Mouse (Mus musculus): ENCODE measurements at regions not wholly inside any gene's neighbourhood (a gene's known extent, or its start where the extent isn't known, plus 50 kb on each side); places are given as distances from the start of the nearest gene placed in this dataset.

DNA sequence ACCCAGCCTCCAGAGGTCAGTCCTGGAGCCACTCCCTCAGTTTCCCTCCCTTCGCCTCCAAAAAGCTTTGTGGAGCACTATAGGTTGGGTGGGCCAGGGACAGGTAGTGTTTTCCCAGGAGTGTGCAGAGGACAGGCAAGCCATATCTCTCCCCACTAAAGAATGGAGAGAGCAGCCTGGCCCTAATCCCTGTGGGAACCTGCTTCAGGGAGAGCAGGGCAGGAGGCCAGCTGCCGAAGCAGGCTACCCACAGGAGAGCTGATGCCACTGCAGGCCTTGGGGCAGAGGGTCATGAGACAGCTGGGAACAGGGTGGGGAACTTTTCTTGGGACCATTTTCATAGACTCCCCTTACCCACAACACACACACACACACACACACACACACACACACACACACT, 69.8 kb upstream of the Trim2 start:
- Histone ChIP-seq H3K4me3 (ENCODE audit: low read depth, low read length) (no peak overlapping the region), H3K9ac (replicated peaks) (no peak overlapping the region), H3K4me2 (ENCODE audit: low read depth, low read length) (no peak overlapping the region), H3K27me3 (ENCODE audit: insufficient read depth, low read length) (no peaks in the 10 kb centered on the region), H3K9me3 (ENCODE audit: low read length) (no peaks in the 10 kb centered on the region), H3K4me1 (ENCODE audit: insufficient read depth) (peaks cover 7% of the 10 kb centered on the region), H3K27ac (ENCODE audit: low read depth) (no peak overlapping the region), H3K36me3 (replicated peaks; ENCODE audit: insufficient read depth, low read length) (no peaks in the 10 kb centered on the region)
- WGBS (ENCODE audit: insufficient replicate concordance) = 83% methylated on average over 2 of the region's 2 CpGs
- no peak for TF ChIP-seq EP300 (IDR thresholded peaks at IDR 0.05; ENCODE audit: low read depth)
- no peak for TF ChIP-seq CTCF (IDR thresholded peaks at IDR 0.05; ENCODE audit: low read depth)
- no peak for DNase-seq
- no peak for ATAC-seq

DNA sequence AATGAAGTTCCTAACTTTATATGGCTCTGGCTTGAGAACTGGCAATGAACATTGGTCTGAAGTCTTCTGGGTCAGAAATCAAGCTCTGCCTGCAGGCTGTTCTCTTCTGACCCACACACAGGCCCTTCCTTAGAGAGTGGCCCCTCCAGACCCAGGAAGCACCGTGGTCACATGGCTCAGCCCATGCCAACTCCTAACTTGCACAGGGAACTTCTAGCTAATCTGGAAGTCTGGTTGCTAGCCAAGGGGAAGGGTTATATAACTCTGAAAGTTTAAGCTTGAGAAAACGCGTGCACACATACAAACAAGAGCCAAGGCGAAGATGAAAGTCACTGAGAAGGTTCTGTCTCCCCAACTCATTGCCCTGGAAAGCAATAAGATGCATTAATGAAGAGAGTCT, 69.2 kb upstream of the Trim2 start:
- no peak overlapping the region for H3K27ac ChIP-seq (ENCODE audit: low read depth)
- no peak overlapping the region for H3K9ac ChIP-seq (replicated peaks)
- peaks cover 7% of the 10 kb centered on the region for H3K4me1 ChIP-seq (ENCODE audit: insufficient read depth)
- no peaks in the 10 kb centered on the region for H3K27me3 ChIP-seq (ENCODE audit: insufficient read depth, low read length)
- no peak overlapping the region for H3K4me2 ChIP-seq (ENCODE audit: low read depth, low read length)
- TF ChIP-seq CTCF (IDR thresholded peaks at IDR 0.05; ENCODE audit: low read depth) (no peak), EP300 (IDR thresholded peaks at IDR 0.05; ENCODE audit: low read depth) (no peak)
- ATAC-seq (no peak), DNase-seq (no peak)
- no peaks in the 10 kb centered on the region for H3K9me3 ChIP-seq (ENCODE audit: low read length)
- WGBS (ENCODE audit: insufficient replicate concordance) = 59% methylated on average over 4 of the region's 4 CpGs
- no peak overlapping the region for H3K4me3 ChIP-seq (ENCODE audit: low read depth, low read length)
- no peaks in the 10 kb centered on the region for H3K36me3 ChIP-seq (replicated peaks; ENCODE audit: insufficient read depth, low read length)

DNA sequence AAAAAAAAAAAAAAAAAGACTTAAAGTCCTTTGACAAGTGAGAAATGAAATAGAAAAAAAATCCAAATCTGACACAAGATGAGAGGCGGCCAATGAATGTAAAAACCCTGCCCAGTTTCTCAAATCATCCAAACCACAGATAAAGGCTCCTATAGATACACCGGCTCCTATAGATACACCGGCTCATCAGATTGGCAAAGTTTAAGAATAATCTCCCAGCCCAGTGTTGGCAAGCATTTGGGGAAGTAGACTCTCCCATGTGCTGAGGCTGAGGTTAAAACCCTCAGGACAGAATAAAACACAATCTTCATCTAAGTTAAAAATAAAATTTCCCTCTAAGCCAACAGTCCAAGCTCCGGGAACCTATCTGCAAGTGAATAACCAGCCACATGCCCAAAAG, 65.2 kb upstream of the Trim2 start:
- ATAC-seq = no peak
- Histone ChIP-seq H3K4me1 (ENCODE audit: insufficient read depth) (peaks cover 7% of the 10 kb centered on the region), H3K9ac (replicated peaks) (no peak overlapping the region)

DNA sequence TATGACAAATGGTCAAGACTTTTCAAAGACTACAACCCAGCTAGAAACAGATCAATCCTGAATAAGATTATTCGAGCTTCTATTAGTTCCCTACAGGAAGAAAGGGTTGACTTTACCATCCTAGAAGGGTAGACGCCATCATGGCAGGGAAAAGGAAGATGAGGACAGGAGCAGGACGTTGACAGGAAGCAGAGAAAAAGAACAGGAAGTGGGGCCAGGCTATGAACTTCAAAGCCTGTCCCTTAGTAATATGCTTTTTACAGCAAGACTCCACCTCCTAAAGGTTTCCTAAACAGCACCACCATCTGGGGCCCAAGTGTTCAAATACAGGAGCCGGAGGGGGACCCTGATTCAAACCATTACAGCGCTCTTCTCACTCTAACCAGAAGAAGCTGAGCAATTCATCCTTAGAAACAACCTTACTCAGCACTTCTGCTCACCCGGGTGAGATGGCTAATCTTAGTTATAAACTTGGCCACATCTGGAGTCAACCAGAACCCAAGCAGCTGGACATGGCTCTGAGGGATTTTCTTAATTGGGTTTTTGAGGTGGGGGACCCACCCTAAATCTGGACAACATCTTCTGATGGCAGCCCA, 60.6 kb upstream of the Trim2 start:
- Histone ChIP-seq H3K4me1 (ENCODE audit: insufficient read depth) (no peaks in the 10 kb centered on the region), H3K4me3 (ENCODE audit: low read depth, low read length) (no peak overlapping the region), H3K36me3 (replicated peaks; ENCODE audit: insufficient read depth, low read length) (no peaks in the 10 kb centered on the region), H3K9ac (replicated peaks) (no peak overlapping the region), H3K4me2 (ENCODE audit: low read depth, low read length) (no peak overlapping the region), H3K27me3 (ENCODE audit: insufficient read depth, low read length) (no peaks in the 10 kb centered on the region), H3K27ac (ENCODE audit: low read depth) (no peak overlapping the region), H3K9me3 (ENCODE audit: low read length) (no peaks in the 10 kb centered on the region)
- DNase-seq = no peak
- ATAC-seq = no peak
- WGBS (ENCODE audit: insufficient replicate concordance) = 63% methylated on average over 6 of the region's 6 CpGs
- TF ChIP-seq CTCF (IDR thresholded peaks at IDR 0.05; ENCODE audit: low read depth) (no peak), EP300 (IDR thresholded peaks at IDR 0.05; ENCODE audit: low read depth) (no peak)

More for the DNA sequence above, 65.2 kb upstream of the Trim2 start:
- no peak overlapping the region for H3K4me2 ChIP-seq (ENCODE audit: low read depth, low read length)
- H3K36me3 ChIP-seq (replicated peaks; ENCODE audit: insufficient read depth, low read length) = no peaks in the 10 kb centered on the region
- DNase-seq = no peak
- H3K9me3 ChIP-seq (ENCODE audit: low read length) = no peaks in the 10 kb centered on the region
- no peaks in the 10 kb centered on the region for H3K27me3 ChIP-seq (ENCODE audit: insufficient read depth, low read length)
- H3K27ac ChIP-seq (ENCODE audit: low read depth) = no peak overlapping the region
- WGBS (ENCODE audit: insufficient replicate concordance) = 55% methylated on average over 4 of the region's 4 CpGs
- H3K4me3 ChIP-seq (ENCODE audit: low read depth, low read length) = no peak overlapping the region
- TF ChIP-seq CTCF (IDR thresholded peaks at IDR 0.05; ENCODE audit: low read depth) = no peak
- TF ChIP-seq EP300 (IDR thresholded peaks at IDR 0.05; ENCODE audit: low read depth) = no peak

DNA sequence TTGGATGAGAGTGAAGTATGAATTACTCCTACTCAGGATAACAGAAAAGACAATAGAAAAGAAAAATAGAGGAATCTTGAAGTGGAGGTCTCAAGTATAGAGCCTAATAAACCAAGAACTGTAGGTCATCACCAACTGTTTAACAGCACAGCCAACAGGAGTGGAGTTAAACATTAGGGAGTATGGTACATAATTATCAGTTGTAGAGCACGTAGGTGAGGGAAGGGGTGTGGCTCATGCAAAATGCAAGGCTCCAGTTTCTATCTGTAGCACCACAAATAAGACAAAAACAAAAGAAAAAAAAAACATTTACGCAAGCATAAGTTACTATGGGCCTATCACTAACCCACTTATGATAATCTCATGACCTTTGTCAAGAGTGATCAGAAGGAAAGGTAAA, 52.0 kb upstream of the Trim2 start:
- ATAC-seq = no peak
- H3K9ac ChIP-seq (replicated peaks) = no peak overlapping the region
- no peak for TF ChIP-seq EP300 (IDR thresholded peaks at IDR 0.05; ENCODE audit: low read depth)
- TF ChIP-seq CTCF (IDR thresholded peaks at IDR 0.05; ENCODE audit: low read depth) = no peak
- 52% methylated on average over 2 of the region's 2 CpGs for WGBS (ENCODE audit: insufficient replicate concordance)
- H3K4me1 ChIP-seq (ENCODE audit: insufficient read depth) = no peaks in the 10 kb centered on the region
- no peak overlapping the region for H3K4me2 ChIP-seq (ENCODE audit: low read depth, low read length)
- H3K36me3 ChIP-seq (replicated peaks; ENCODE audit: insufficient read depth, low read length) = no peaks in the 10 kb centered on the region
- no peaks in the 10 kb centered on the region for H3K27me3 ChIP-seq (ENCODE audit: insufficient read depth, low read length)
- H3K27ac ChIP-seq (ENCODE audit: low read depth) = no peak overlapping the region
- no peak overlapping the region for H3K4me3 ChIP-seq (ENCODE audit: low read depth, low read length)
- H3K9me3 ChIP-seq (ENCODE audit: low read length) = no peaks in the 10 kb centered on the region
- DNase-seq = no peak

DNA sequence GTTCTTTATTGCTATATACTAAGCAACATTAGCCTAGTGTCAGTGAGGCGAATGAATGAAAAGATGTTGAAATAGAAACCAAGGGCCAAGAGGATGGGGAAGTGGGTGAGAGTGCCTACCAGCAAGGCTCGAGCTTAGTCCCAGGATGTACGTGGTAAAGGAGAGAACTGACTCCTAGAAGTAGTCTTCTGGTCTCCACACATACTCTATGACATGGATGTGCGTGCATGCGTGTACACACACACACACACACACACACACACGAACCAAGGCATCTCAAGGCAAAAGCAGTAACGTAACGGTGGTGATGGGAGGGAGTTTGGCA, 50.0 kb upstream of the Trim2 start:
- H3K4me2 ChIP-seq (ENCODE audit: low read depth, low read length) = peak overlapping the region; percentile 43; the same call in 1 of the 2 replicates
- no peak overlapping the region for H3K27ac ChIP-seq (ENCODE audit: low read depth)
- H3K9ac ChIP-seq (replicated peaks) = no peak overlapping the region
- DNase-seq (no peak), ATAC-seq (no peak)
- peaks cover 4% of the 10 kb centered on the region; the same call in 1 of the 2 replicates for H3K4me1 ChIP-seq (ENCODE audit: insufficient read depth)
- no peak for TF ChIP-seq EP300 (IDR thresholded peaks at IDR 0.05; ENCODE audit: low read depth)
- TF ChIP-seq CTCF (IDR thresholded peaks at IDR 0.05; ENCODE audit: low read depth) = no peak
- H3K36me3 ChIP-seq (replicated peaks; ENCODE audit: insufficient read depth, low read length) = no peaks in the 10 kb centered on the region
- WGBS (ENCODE audit: insufficient replicate concordance) = 69% methylated on average over 8 of the region's 8 CpGs
- no peaks in the 10 kb centered on the region for H3K27me3 ChIP-seq (ENCODE audit: insufficient read depth, low read length)
- H3K9me3 ChIP-seq (ENCODE audit: low read length) = no peaks in the 10 kb centered on the region
- no peak overlapping the region for H3K4me3 ChIP-seq (ENCODE audit: low read depth, low read length)

Measured in liver, postnatal 0 days (tissue).